Mouse (Mus musculus): ENCODE measurements around the gene Grap2. TPM values are rescaled to one million over a fixed set of nuclear protein-coding genes. Genes with fewer than 3 reads are reported as not detected.

The Grap2 gene
- total RNA-seq (2014; fragmentation: Nextera tagmentation): 2.3 and 21.1 TPM in 2 replicates
- total RNA-seq (2017): 2.8 and 4.9 TPM in 2 replicates
- 4.5 and 4.6 TPM in 2 replicates for polyA plus RNA-seq (2012)

GRCm38 (mm10) chr15:80572291-80572690 is at the start of gene Grap2:
Grap2 (plus strand) TSS chr15:80572594.
- no peaks in the 10 kb centered on the region for H3K4me1 ChIP-seq (ENCODE audit: insufficient read depth, low read depth, low read length)
- no peaks in the 10 kb centered on the region for H3K36me3 ChIP-seq (replicated peaks)
- H3K9me3 ChIP-seq (replicated peaks): no peaks in the 10 kb centered on the region
- peaks cover 17% of the 10 kb centered on the region for H3K27me3 ChIP-seq (ENCODE audit: insufficient read depth, low read length)
- no peak for TF ChIP-seq CTCF (IDR thresholded peaks at IDR 0.05; ENCODE audit: low read depth, low read length)
- TF ChIP-seq GATA1 (IDR thresholded peaks at IDR 0.05; ENCODE audit: borderline replicate concordance, low read length): no peak
- no peak for TF ChIP-seq POLR2AphosphoS5 (IDR thresholded peaks at IDR 0.05; ENCODE audit: insufficient replicate concordance, low read depth, low read length)
- no peak for TF ChIP-seq TAL1 (conservative IDR thresholded peaks at IDR 0.05; ENCODE audit: low read depth, low read length)
- TF ChIP-seq GATA2 (IDR thresholded peaks at IDR 0.05; ENCODE audit: borderline replicate concordance, low read depth, low read length): no peak
- H3K4me3 ChIP-seq (ENCODE audit: low read depth, low read length): no peak within 1 kb of the TSS
- no peak for ATAC-seq (ENCODE audit: extremely low read depth, insufficient number of reproducible peaks, low FRiP score, poor library complexity, severe bottlenecking)
- DNase-seq (ENCODE audit: low spot score): no peak

- H3K4me3 ChIP-seq (ENCODE audit: low read depth, low read length): no peak overlapping the region
- ATAC-seq (ENCODE audit: extremely low read depth, insufficient number of reproducible peaks, low FRiP score, poor library complexity, severe bottlenecking): no peak
- no peak for TF ChIP-seq GATA1 (IDR thresholded peaks at IDR 0.05; ENCODE audit: borderline replicate concordance, low read length)
These were observed 42.2 kb upstream of the Grap2 start for GRCm38 (mm10) chr15:80529955-80530869.

GRCm38 (mm10) chr15:80531026-80531425 is 41.4 kb upstream of the Grap2 start:
- Histone ChIP-seq H3K4me3 (ENCODE audit: low read depth, low read length) (no peak overlapping the region), H3K27me3 (ENCODE audit: insufficient read depth, low read length) (peaks cover 23% of the 10 kb centered on the region), H3K36me3 (replicated peaks) (no peaks in the 10 kb centered on the region), H3K4me1 (ENCODE audit: insufficient read depth, low read depth, low read length) (no peaks in the 10 kb centered on the region), H3K9me3 (replicated peaks) (no peaks in the 10 kb centered on the region)
- TF ChIP-seq CTCF (IDR thresholded peaks at IDR 0.05; ENCODE audit: low read depth, low read length) (no peak), POLR2AphosphoS5 (IDR thresholded peaks at IDR 0.05; ENCODE audit: insufficient replicate concordance, low read depth, low read length) (no peak), TAL1 (conservative IDR thresholded peaks at IDR 0.05; ENCODE audit: low read depth, low read length) (no peak), GATA1 (IDR thresholded peaks at IDR 0.05; ENCODE audit: borderline replicate concordance, low read length) (no peak), GATA2 (IDR thresholded peaks at IDR 0.05; ENCODE audit: borderline replicate concordance, low read depth, low read length) (no peak)
- DNase-seq (ENCODE audit: low spot score) (no peak), ATAC-seq (ENCODE audit: extremely low read depth, insufficient number of reproducible peaks, low FRiP score, poor library complexity, severe bottlenecking) (no peak)

More at GRCm38 (mm10) chr15:80529955-80530869, 42.2 kb upstream of the Grap2 start:
- H3K9me3 ChIP-seq (replicated peaks): no peaks in the 10 kb centered on the region
- no peaks in the 10 kb centered on the region for H3K36me3 ChIP-seq (replicated peaks)
- no peak for DNase-seq (ENCODE audit: low spot score)
- H3K27me3 ChIP-seq (ENCODE audit: insufficient read depth, low read length): peaks cover 23% of the 10 kb centered on the region
- H3K4me1 ChIP-seq (ENCODE audit: insufficient read depth, low read depth, low read length): no peaks in the 10 kb centered on the region

GRCm38 (mm10) chr15:80532281-80533072 is 39.9 kb upstream of the Grap2 start:
- no peak overlapping the region for H3K4me3 ChIP-seq (ENCODE audit: low read depth, low read length)
- peaks cover 28% of the 10 kb centered on the region for H3K27me3 ChIP-seq (ENCODE audit: insufficient read depth, low read length)
- ATAC-seq (ENCODE audit: extremely low read depth, insufficient number of reproducible peaks, low FRiP score, poor library complexity, severe bottlenecking) (no peak), DNase-seq (ENCODE audit: low spot score) (no peak)
- no peaks in the 10 kb centered on the region for H3K9me3 ChIP-seq (replicated peaks)
- no peaks in the 10 kb centered on the region for H3K4me1 ChIP-seq (ENCODE audit: insufficient read depth, low read depth, low read length)
- no peaks in the 10 kb centered on the region for H3K36me3 ChIP-seq (replicated peaks)
- TF ChIP-seq TAL1 (conservative IDR thresholded peaks at IDR 0.05; ENCODE audit: low read depth, low read length) (no peak), GATA1 (IDR thresholded peaks at IDR 0.05; ENCODE audit: borderline replicate concordance, low read length) (no peak), CTCF (IDR thresholded peaks at IDR 0.05; ENCODE audit: low read depth, low read length) (no peak), POLR2AphosphoS5 (IDR thresholded peaks at IDR 0.05; ENCODE audit: insufficient replicate concordance, low read depth, low read length) (no peak), GATA2 (IDR thresholded peaks at IDR 0.05; ENCODE audit: borderline replicate concordance, low read depth, low read length) (no peak)

- H3K36me3 ChIP-seq (replicated peaks): no peaks in the 10 kb centered on the region
- H3K27me3 ChIP-seq (ENCODE audit: insufficient read depth, low read length): peaks cover 28% of the 10 kb centered on the region
- no peak for ATAC-seq (ENCODE audit: extremely low read depth, insufficient number of reproducible peaks, low FRiP score, poor library complexity, severe bottlenecking)
- no peak for TF ChIP-seq GATA1 (IDR thresholded peaks at IDR 0.05; ENCODE audit: borderline replicate concordance, low read length)
- no peak for TF ChIP-seq POLR2AphosphoS5 (IDR thresholded peaks at IDR 0.05; ENCODE audit: insufficient replicate concordance, low read depth, low read length)
- no peak for TF ChIP-seq CTCF (IDR thresholded peaks at IDR 0.05; ENCODE audit: low read depth, low read length)
- no peak for TF ChIP-seq TAL1 (conservative IDR thresholded peaks at IDR 0.05; ENCODE audit: low read depth, low read length)
- TF ChIP-seq GATA2 (IDR thresholded peaks at IDR 0.05; ENCODE audit: borderline replicate concordance, low read depth, low read length): no peak
- H3K9me3 ChIP-seq (replicated peaks): no peaks in the 10 kb centered on the region
- DNase-seq (ENCODE audit: low spot score): no peak
- no peak overlapping the region for H3K4me3 ChIP-seq (ENCODE audit: low read depth, low read length)
- no peaks in the 10 kb centered on the region for H3K4me1 ChIP-seq (ENCODE audit: insufficient read depth, low read depth, low read length)
These were observed 39.1 kb upstream of the Grap2 start for GRCm38 (mm10) chr15:80533274-80533673.

GRCm38 (mm10) chr15:80536051-80536450 is 36.3 kb upstream of the Grap2 start:
- H3K9me3 ChIP-seq (replicated peaks): no peaks in the 10 kb centered on the region
- H3K36me3 ChIP-seq (replicated peaks): no peaks in the 10 kb centered on the region
- H3K27me3 ChIP-seq (ENCODE audit: insufficient read depth, low read length): peaks cover 21% of the 10 kb centered on the region
- no peak overlapping the region for H3K4me3 ChIP-seq (ENCODE audit: low read depth, low read length)
- ATAC-seq (ENCODE audit: extremely low read depth, insufficient number of reproducible peaks, low FRiP score, poor library complexity, severe bottlenecking): no peak
- no peaks in the 10 kb centered on the region for H3K4me1 ChIP-seq (ENCODE audit: insufficient read depth, low read depth, low read length)
- TF ChIP-seq GATA2 (IDR thresholded peaks at IDR 0.05; ENCODE audit: borderline replicate concordance, low read depth, low read length) (no peak), CTCF (IDR thresholded peaks at IDR 0.05; ENCODE audit: low read depth, low read length) (no peak), POLR2AphosphoS5 (IDR thresholded peaks at IDR 0.05; ENCODE audit: insufficient replicate concordance, low read depth, low read length) (no peak), GATA1 (IDR thresholded peaks at IDR 0.05; ENCODE audit: borderline replicate concordance, low read length) (no peak), TAL1 (conservative IDR thresholded peaks at IDR 0.05; ENCODE audit: low read depth, low read length) (no peak)
- DNase-seq (ENCODE audit: low spot score): no peak

All from G1E (cell line).